Mouse (Mus musculus) thymus, postnatal 36 days (tissue): ENCODE results near the gene Ttll13.

ENCODE experiments used
- DNase-seq, 2 experiments: peaks; one replicate each; pipeline ENCODE4 v3.0.0; 2022; ENCODE audit warnings: mixed read lengths in 2 of 2

Ttll13 gene

GRCm38 (mm10) chr7:80246148-80246721 lies at the start of gene Ttll13:
Gene Ttll13, plus strand, starts transcription at chr7:80246376.
- peak; percentile 94 to 97 for DNase-seq

- peak in 1 of 2 experiments; percentile 50 for DNase-seq
Observed at GRCm38 (mm10) chr7:80197371-80197770, 48.8 kb upstream of the Ttll13 start.

GRCm38 (mm10) chr7:80197941-80198778 lies 48.0 kb upstream of the Ttll13 start:
- DNase-seq, result peak; percentile 79 to 83

- DNase-seq, result no peak
Observed at GRCm38 (mm10) chr7:80198863-80199262, 47.3 kb upstream of the Ttll13 start.

- no peak for DNase-seq
Observed at GRCm38 (mm10) chr7:80199286-80199685, 46.9 kb upstream of the Ttll13 start.

- no peak for DNase-seq
Observed at GRCm38 (mm10) chr7:80199851-80200587, 46.2 kb upstream of the Ttll13 start.

GRCm38 (mm10) chr7:80200588-80200945 lies 45.6 kb upstream of the Ttll13 start:
- DNase-seq, result no peak

GRCm38 (mm10) chr7:80200963-80201539 lies 45.1 kb upstream of the Ttll13 start:
- DNase-seq, result no peak

GRCm38 (mm10) chr7:80201888-80202540 lies 44.2 kb upstream of the Ttll13 start:
- DNase-seq, result no peak

- no peak for DNase-seq
Observed at GRCm38 (mm10) chr7:80202961-80203360, 43.2 kb upstream of the Ttll13 start.

- no peak for DNase-seq
Observed at GRCm38 (mm10) chr7:80203638-80204096, 42.5 kb upstream of the Ttll13 start.

- no peak for DNase-seq
Observed at GRCm38 (mm10) chr7:80204362-80204761, 41.8 kb upstream of the Ttll13 start.

- DNase-seq, result peak in 1 of 2 experiments; percentile 62
Observed at GRCm38 (mm10) chr7:80204961-80205360, 41.2 kb upstream of the Ttll13 start.

- DNase-seq, result no peak
Observed at GRCm38 (mm10) chr7:80205705-80206589, 40.2 kb upstream of the Ttll13 start.

GRCm38 (mm10) chr7:80207314-80207731 lies 38.9 kb upstream of the Ttll13 start:
- peak in 1 of 2 experiments; percentile 48 for DNase-seq

GRCm38 (mm10) chr7:80208026-80208642 lies 38.0 kb upstream of the Ttll13 start:
- DNase-seq, result no peak

- DNase-seq, result no peak
Observed at GRCm38 (mm10) chr7:80208738-80209430, 37.3 kb upstream of the Ttll13 start.

GRCm38 (mm10) chr7:80209669-80210068 lies 36.5 kb upstream of the Ttll13 start:
- DNase-seq, result peak; percentile 58 to 72

- no peak for DNase-seq
Observed at GRCm38 (mm10) chr7:80210982-80211381, 35.2 kb upstream of the Ttll13 start.

GRCm38 (mm10) chr7:80213604-80214003 lies 32.6 kb upstream of the Ttll13 start:
- DNase-seq, result no peak
